Mouse (Mus musculus): ENCODE measurements around the gene Asap2. TPM values are rescaled to one million over a fixed set of nuclear protein-coding genes. Genes with fewer than 3 reads are reported as not detected.

The Asap2 gene
- polyA plus RNA-seq (2017; shearing (Covaris generic)) = 1 to 10 TPM; 1.8 to 2.4 TPM

GRCm38 (mm10) chr12:20990132-20990531, at the start of gene Asap2:
Asap2 (plus strand) TSS chr12:20990459.

GRCm38 (mm10) chr12:21284761-21285441, 294.6 kb downstream of the Asap2 start, which contains the start of gene Cpsf3:
Cpsf3 (plus strand) TSS chr12:21285391.

GRCm38 (mm10) chr12:21286243-21286622, 296.0 kb downstream of the Asap2 start, which contains the start of gene Itgb1bp1:
Itgb1bp1 (minus strand) TSS chr12:21286284.

GRCm38 (mm10) chr12:21315923-21316868, 325.9 kb downstream of the Asap2 start, which contains the start of gene Iah1:
Iah1 (plus strand) TSS chr12:21316389.

Data from activated CD4-positive, CD25-positive, alpha-beta regulatory T cell (primary cell).